ENCODE assay signal across 8 mouse cellular contexts in genomic region chr10:110931913-110932560, GRCm38 (mm10). TPM values are rescaled to one million over a fixed set of nuclear protein-coding genes. Genes with fewer than 3 reads are reported as not detected.
DNase-seq lines count a peak whose midpoint lies in the region; ATAC-seq and TF ChIP-seq lines count a peak whose summit lies in the region.

No protein-coding gene starts in this region.

- WGBS in heart, embryonic 12.5 days: 55% methylated on average over 20 of the region's 20 CpGs
- 58% methylated on average over 20 of the region's 20 CpGs for WGBS in hindbrain, embryonic 14.5 days
- 48% methylated on average over 20 of the region's 20 CpGs for WGBS in liver, postnatal 0 days (ENCODE audit: insufficient replicate concordance)
- WGBS in neural tube, embryonic 14.5 days: 47% methylated on average over 20 of the region's 20 CpGs

- H3K36me3 ChIP-seq in heart, embryonic 12.5 days: peaks cover 29% of the 10 kb centered on the region
- H3K36me3 ChIP-seq in hindbrain, embryonic 14.5 days (replicated peaks; ENCODE audit: control insufficient read depth, insufficient read depth): peaks cover 4% of the 10 kb centered on the region; the same call in 1 of the 2 replicates
- no peaks in the 10 kb centered on the region for H3K36me3 ChIP-seq in liver, postnatal 0 days (replicated peaks; ENCODE audit: insufficient read depth, low read length)
- no peaks in the 10 kb centered on the region for H3K36me3 ChIP-seq in neural tube, embryonic 14.5 days (ENCODE audit: control insufficient read depth, insufficient read depth, low read length)

- no peaks in the 10 kb centered on the region for H3K27me3 ChIP-seq in heart, embryonic 12.5 days (replicated peaks)
- H3K27me3 ChIP-seq in hindbrain, embryonic 14.5 days (ENCODE audit: control insufficient read depth, insufficient read depth, low read length): no peaks in the 10 kb centered on the region
- no peaks in the 10 kb centered on the region for H3K27me3 ChIP-seq in liver, postnatal 0 days (ENCODE audit: insufficient read depth, low read length)
- H3K27me3 ChIP-seq in neural tube, embryonic 14.5 days (ENCODE audit: control insufficient read depth, insufficient read depth, low read length): no peaks in the 10 kb centered on the region

- TF ChIP-seq CTCF in liver, postnatal 0 days (IDR thresholded peaks at IDR 0.05; ENCODE audit: low read depth): no peak

- H3K4me2 ChIP-seq in heart, embryonic 12.5 days: peak overlapping the region; percentile 43
- peak overlapping the region; percentile 42 for H3K4me2 ChIP-seq in hindbrain, embryonic 14.5 days (replicated peaks)
- H3K4me2 ChIP-seq in liver, postnatal 0 days (ENCODE audit: low read depth, low read length): peak overlapping the region; percentile 46
- H3K4me2 ChIP-seq in neural tube, embryonic 14.5 days (ENCODE audit: low read depth, low read length): peak overlapping the region; percentile 29

- H3K27ac ChIP-seq in heart, embryonic 12.5 days (ENCODE audit: poor library complexity, severe bottlenecking): 0 out of 2 replicates have a peak overlapping the region, but pooled peaks have one; percentile 69
- no peak overlapping the region; the same call in 1 of the 2 replicates for H3K27ac ChIP-seq in brown adipose tissue, adult 24 weeks (replicated peaks; ENCODE audit: low read depth, low read length)
- H3K27ac ChIP-seq in hindbrain, embryonic 14.5 days: peak overlapping the region; percentile 87
- H3K27ac ChIP-seq in liver, postnatal 0 days (ENCODE audit: low read depth): no peak overlapping the region
- H3K27ac ChIP-seq in neural tube, embryonic 14.5 days (ENCODE audit: low read depth, low read length): peak overlapping the region; percentile 83

- H3K4me3 ChIP-seq in heart, embryonic 12.5 days: no peak overlapping the region
- peak overlapping the region; percentile 46 for H3K4me3 ChIP-seq in brown adipose tissue, adult 24 weeks (ENCODE audit: insufficient read depth, low read depth, low read length)
- H3K4me3 ChIP-seq in hindbrain, embryonic 14.5 days (replicated peaks; ENCODE audit: low read length): 0 out of 2 replicates have a peak overlapping the region, but pooled peaks have one; percentile 6
- peak overlapping the region; percentile 6; the same call in 1 of the 2 replicates for H3K4me3 ChIP-seq in liver, postnatal 0 days (ENCODE audit: low read depth, low read length)
- H3K4me3 ChIP-seq in neural tube, embryonic 14.5 days (ENCODE audit: low read depth, low read length): no peak overlapping the region

- no peaks in the 10 kb centered on the region for H3K9me3 ChIP-seq in heart, embryonic 12.5 days (replicated peaks)
- H3K9me3 ChIP-seq in hindbrain, embryonic 14.5 days (ENCODE audit: control insufficient read depth, low read length): no peaks in the 10 kb centered on the region
- H3K9me3 ChIP-seq in liver, postnatal 0 days (ENCODE audit: low read length): no peaks in the 10 kb centered on the region
- H3K9me3 ChIP-seq in neural tube, embryonic 14.5 days (ENCODE audit: control insufficient read depth, low read length): no peaks in the 10 kb centered on the region

- DNase-seq in heart, adult 8-10 months (ENCODE audit: low spot score): no peak
- DNase-seq in hindbrain, embryonic 14.5 days (ENCODE audit: low spot score): peak; percentile 58
- peak; percentile 46 for DNase-seq in liver, postnatal 0 days
- DNase-seq in urinary bladder, postnatal 25 days (ENCODE audit: low spot score): no peak
- DNase-seq in layer of hippocampus, postnatal 14 days (ENCODE audit: low spot score in 2 of 2): no peak

- no peak for TF ChIP-seq EP300 in liver, postnatal 0 days (IDR thresholded peaks at IDR 0.05; ENCODE audit: low read depth)

- peaks cover 52% of the 10 kb centered on the region for H3K4me1 ChIP-seq in heart, embryonic 12.5 days (replicated peaks)
- H3K4me1 ChIP-seq in brown adipose tissue, adult 24 weeks (ENCODE audit: control insufficient read depth, insufficient read depth, insufficient read length, low read length): peaks cover 21% of the 10 kb centered on the region
- peaks cover 40% of the 10 kb centered on the region for H3K4me1 ChIP-seq in hindbrain, embryonic 14.5 days (replicated peaks; ENCODE audit: control insufficient read depth, insufficient read depth, low read length)
- peaks cover 2% of the 10 kb centered on the region; the same call in 1 of the 2 replicates for H3K4me1 ChIP-seq in liver, postnatal 0 days (ENCODE audit: insufficient read depth)
- H3K4me1 ChIP-seq in neural tube, embryonic 14.5 days (ENCODE audit: control insufficient read depth, insufficient read depth, low read length): peaks cover 31% of the 10 kb centered on the region

- H3K9ac ChIP-seq in heart, embryonic 12.5 days: no peak overlapping the region
- H3K9ac ChIP-seq in hindbrain, embryonic 14.5 days: peak overlapping the region; percentile 37
- no peak overlapping the region for H3K9ac ChIP-seq in liver, postnatal 0 days (replicated peaks)
- H3K9ac ChIP-seq in neural tube, embryonic 14.5 days (replicated peaks; ENCODE audit: low read depth, low read length): no peak overlapping the region; the same call in 1 of the 2 replicates

- ATAC-seq in heart, embryonic 12.5 days (ENCODE audit: insufficient number of reproducible peaks, low FRiP score): 0 out of 2 replicates have a peak, but pooled peaks have one; percentile 42
- ATAC-seq in hindbrain, embryonic 14.5 days (ENCODE audit: low FRiP score): peak; percentile 81
- ATAC-seq in liver, postnatal 0 days: peak; percentile 72; the same call in 1 of the 2 replicates
- ATAC-seq in neural tube, embryonic 14.5 days (ENCODE audit: low read depth): peak; percentile 91

RNA-seq across cellular contexts. Expression of gene Csrp2, which starts 12.4 kb away (rescaled TPM):
- polyA plus RNA-seq in heart, embryonic 12.5 days (2016; fragmentation: Nextera tagmentation; extraction: Ambion mirVana): 351 and 398 TPM in 2 replicates
- 10 to 100 TPM; 17.3 to 22.3 (median 21.3) TPM for total RNA-seq in heart, adult 8-10 months (2022)
- 83.0 and 104 TPM in 2 replicates for polyA plus RNA-seq in brown adipose tissue, adult 24 weeks (2012; ENCODE audit: insufficient read depth, insufficient read length, missing spikeins)
- 122 and 128 TPM in 2 replicates for polyA plus RNA-seq in hindbrain, embryonic 14.5 days (2014; fragmentation: Nextera tagmentation; extraction: Ambion mirVana)
- polyA plus RNA-seq in liver, postnatal 0 days (2015; fragmentation: Nextera tagmentation; extraction: Ambion mirVana): 19.2 and 21.2 TPM in 2 replicates
- 137 and 169 TPM in 2 replicates for polyA plus RNA-seq in neural tube, embryonic 14.5 days (2014; fragmentation: Nextera tagmentation; extraction: Ambion mirVana)
- total RNA-seq in layer of hippocampus, postnatal 14 days (2021): 10 to 100 TPM; 40.3 to 59.2 TPM

Comparison
In these comparisons a context has a peak if more than half of its experiments do, and no peak if none do; other contexts are left out.
1. H3K27ac ChIP-seq: peak in heart, embryonic 12.5 days (single experiment), hindbrain, embryonic 14.5 days (single experiment) and neural tube, embryonic 14.5 days (single experiment); none in brown adipose tissue, adult 24 weeks (single experiment) and liver, postnatal 0 days (single experiment).
2. H3K4me3 ChIP-seq: peak in brown adipose tissue, adult 24 weeks (single experiment), hindbrain, embryonic 14.5 days (single experiment) and liver, postnatal 0 days (single experiment); none in heart, embryonic 12.5 days (single experiment) and neural tube, embryonic 14.5 days (single experiment).
3. DNase-seq: peak in hindbrain, embryonic 14.5 days (single experiment) and liver, postnatal 0 days (single experiment); none in heart, adult 8-10 months (single experiment), urinary bladder, postnatal 25 days (single experiment) and layer of hippocampus, postnatal 14 days (0 of 2).
4. Peak in every context shown above with its lines, with median percentiles within 50 percentile points of each other: ATAC-seq and H3K4me2 ChIP-seq.